Comparison of ENCODE assay signal across 16 mouse cellular contexts in genomic region chr6:114852739-114853138, GRCm38 (mm10).
DNase-seq lines count a peak whose midpoint lies in the region; ATAC-seq lines count a peak whose summit lies in the region.
"Had no signal": no experiment of that assay in that cellular context is flagged by ENCODE, and none has a peak within 500 bp of the region (broad histone marks: within the 10 kb centered on the region; RNA-seq: fewer than 3 reads in every experiment).

No protein-coding gene starts in this region.

- H3K4me3 ChIP-seq in embryonic facial prominence, embryonic 14.5 days (ENCODE audit: low read depth, low read length) = no peak overlapping the region
- no peak overlapping the region for H3K4me3 ChIP-seq in hindbrain, embryonic 12.5 days
- H3K4me3 ChIP-seq in midbrain, embryonic 11.5 days (ENCODE audit: low read depth, low read length) = no peak overlapping the region
- H3K4me3 ChIP-seq: heart, embryonic 15.5 days; limb, embryonic 13.5 days; stomach, embryonic 15.5 days had no signal

- no peak overlapping the region for H3K4me2 ChIP-seq in embryonic facial prominence, embryonic 14.5 days (ENCODE audit: low read depth, low read length)
- no peak overlapping the region for H3K4me2 ChIP-seq in hindbrain, embryonic 12.5 days (replicated peaks)
- no peak overlapping the region for H3K4me2 ChIP-seq in midbrain, embryonic 11.5 days
- H3K4me2 ChIP-seq: heart, embryonic 15.5 days; limb, embryonic 13.5 days; stomach, embryonic 15.5 days had no signal

- no peak for ATAC-seq in embryonic facial prominence, embryonic 14.5 days (ENCODE audit: low read depth)
- peak; percentile 17; the same call in 1 of the 2 replicates for ATAC-seq in hindbrain, embryonic 12.5 days (ENCODE audit: low FRiP score)
- ATAC-seq in midbrain, embryonic 11.5 days (ENCODE audit: low FRiP score) = peak; percentile 25; the same call in 1 of the 2 replicates
- no peak for ATAC-seq in inflammation-experienced regulatory T-cells, adult 6 months

- H3K9ac ChIP-seq in embryonic facial prominence, embryonic 14.5 days (ENCODE audit: low read depth, low read length) = peak overlapping the region; percentile 39; the same call in 1 of the 2 replicates
- no peak overlapping the region for H3K9ac ChIP-seq in hindbrain, embryonic 12.5 days
- H3K9ac ChIP-seq in midbrain, embryonic 11.5 days (ENCODE audit: low read length) = no peak overlapping the region
- H3K9ac ChIP-seq: heart, embryonic 15.5 days; stomach, embryonic 15.5 days had no signal

- no peaks in the 10 kb centered on the region for H3K9me3 ChIP-seq in embryonic facial prominence, embryonic 14.5 days (ENCODE audit: control insufficient read depth, low read length)
- no peaks in the 10 kb centered on the region for H3K9me3 ChIP-seq in hindbrain, embryonic 12.5 days (replicated peaks)
- H3K9me3 ChIP-seq in midbrain, embryonic 11.5 days (ENCODE audit: control insufficient read depth, low read length) = no peaks in the 10 kb centered on the region
- H3K9me3 ChIP-seq: heart, embryonic 15.5 days; limb, embryonic 13.5 days; stomach, embryonic 15.5 days had no signal

- peak; percentile 71 for DNase-seq in 3T3-L1 (ENCODE audit: low read depth, low spot score)
- DNase-seq in embryonic facial prominence, embryonic 14.5 days (ENCODE audit: low spot score) = no peak
- no peak for DNase-seq in midbrain, embryonic 11.5 days (ENCODE audit: low spot score, missing footprints)
- no peak for DNase-seq in urinary bladder, adult 18-20 months (ENCODE audit: low spot score in 2 of 2)
- no peak for DNase-seq in kidney, postnatal 10 days
- DNase-seq in thymus, postnatal 14 days = no peak
- DNase-seq: cerebellum, adult 18-20 months; gastrocnemius, postnatal 36 days; kidney, postnatal 25 days; lung, adult 18-20 months; thymus, postnatal 36 days had no signal

- WGBS in embryonic facial prominence, embryonic 14.5 days = 23% methylated on average over 3 of the region's 3 CpGs
- WGBS in hindbrain, embryonic 12.5 days = 18% methylated on average over 3 of the region's 3 CpGs
- 31% methylated on average over 3 of the region's 3 CpGs for WGBS in midbrain, embryonic 11.5 days

- no peaks in the 10 kb centered on the region for H3K27me3 ChIP-seq in embryonic facial prominence, embryonic 14.5 days (replicated peaks; ENCODE audit: control insufficient read depth, insufficient read depth, low read length)
- H3K27me3 ChIP-seq in hindbrain, embryonic 12.5 days = no peaks in the 10 kb centered on the region
- no peaks in the 10 kb centered on the region for H3K27me3 ChIP-seq in midbrain, embryonic 11.5 days (ENCODE audit: control insufficient read depth, insufficient read depth, low read length)
- H3K27me3 ChIP-seq: heart, embryonic 15.5 days; stomach, embryonic 15.5 days had no signal

- peaks cover 43% of the 10 kb centered on the region for H3K4me1 ChIP-seq in embryonic facial prominence, embryonic 14.5 days (ENCODE audit: control insufficient read depth, insufficient read depth, low read length)
- H3K4me1 ChIP-seq in hindbrain, embryonic 12.5 days = peaks cover 55% of the 10 kb centered on the region
- H3K4me1 ChIP-seq in midbrain, embryonic 11.5 days (ENCODE audit: control insufficient read depth, insufficient read depth, low read length) = peaks cover 22% of the 10 kb centered on the region

- H3K27ac ChIP-seq in embryonic facial prominence, embryonic 14.5 days (replicated peaks; ENCODE audit: low read depth, low read length) = no peak overlapping the region
- H3K27ac ChIP-seq in hindbrain, embryonic 12.5 days = peak overlapping the region; percentile 58
- no peak overlapping the region for H3K27ac ChIP-seq in midbrain, embryonic 11.5 days (ENCODE audit: low read depth, low read length)
- H3K27ac ChIP-seq: heart, embryonic 15.5 days; limb, embryonic 13.5 days; stomach, embryonic 15.5 days had no signal

- H3K36me3 ChIP-seq in embryonic facial prominence, embryonic 14.5 days (ENCODE audit: control insufficient read depth, insufficient read depth, low read length) = 0 out of 2 replicates have a peak, but pooled peaks cover 5% of the 10 kb centered on the region
- H3K36me3 ChIP-seq in hindbrain, embryonic 12.5 days = no peaks in the 10 kb centered on the region
- H3K36me3 ChIP-seq in midbrain, embryonic 11.5 days (ENCODE audit: control insufficient read depth, insufficient read depth, low read length) = no peaks in the 10 kb centered on the region
- H3K36me3 ChIP-seq: heart, embryonic 15.5 days; limb, embryonic 13.5 days; stomach, embryonic 15.5 days had no signal

Comparison
In these comparisons a context has a peak if more than half of its experiments do, and no peak if none do; other contexts are left out.
1. ATAC-seq: peak in hindbrain, embryonic 12.5 days (single experiment) and midbrain, embryonic 11.5 days (single experiment); none in embryonic facial prominence, embryonic 14.5 days (single experiment) and inflammation-experienced regulatory T-cells, adult 6 months (single experiment).